Mouse (Mus musculus) liver, embryonic 16.5 days (tissue): ENCODE data around the gene Lhx6. TPM values are rescaled to one million over a fixed set of nuclear protein-coding genes. Genes with fewer than 3 reads are reported as not detected.

Experiments
- ATAC-seq: fragments of 200-750 bp; cut with Nextera tagmentation; 2 replicates; pipeline ENCODE4 v1.8.0; 2017; ENCODE audit warnings: low read depth, mild to moderate bottlenecking, moderate number of reproducible peaks, moderate library complexity
- H3K27ac ChIP-seq: fragments of 300-500 bp; sonication (generic); 2 replicates; pipeline ENCODE4 v1.5.1; 2014; ENCODE audit warnings: mild to moderate bottlenecking, low read length
- H3K27me3 ChIP-seq: fragments of 300-500 bp; sonication (generic); 2 replicates; pipeline ENCODE4 v1.6.1; 2014; ENCODE audit warnings: low read depth, low read length, mixed read lengths; ENCODE audit not compliant: control insufficient read depth, insufficient read depth
- H3K36me3 ChIP-seq: fragments of 300-500 bp; sonication (generic); 2 replicates; pipeline ENCODE4 v1.6.1; 2014; ENCODE audit warnings: mild to moderate bottlenecking; ENCODE audit not compliant: control insufficient read depth, insufficient read depth
- H3K4me1 ChIP-seq: fragments of 300-500 bp; sonication (generic); 2 replicates; pipeline ENCODE4 v1.6.1; 2014; ENCODE audit warnings: low read depth, low read length, mixed read lengths; ENCODE audit not compliant: control insufficient read depth
- H3K4me2 ChIP-seq: fragments of 300-500 bp; sonication (generic); 2 replicates; pipeline ENCODE4 v1.6.1; 2014; ENCODE audit warnings: low read depth, low read length, mixed read lengths
- H3K4me3 ChIP-seq: fragments of 300-500 bp; sonication (generic); 2 replicates; pipeline ENCODE4 v1.5.1; 2014; ENCODE audit warnings: low read depth, mild to moderate bottlenecking, low read length
- H3K9ac ChIP-seq: fragments of 300-500 bp; sonication (generic); 2 replicates; pipeline ENCODE4 v1.6.1; 2014; ENCODE audit warnings: low read depth, low read length
- H3K9me3 ChIP-seq: fragments of 300-500 bp; sonication (generic); replicated peaks from 2 replicates; pipeline ENCODE4 v1.6.1; 2016; ENCODE audit warnings: low read length; ENCODE audit not compliant: control insufficient read depth
- WGBS: fragments of 180-500 bp; shearing (Covaris S2); extraction: QIAGEN DNeasy Blood & Tissue Kit; methylation state at CpG from one replicate; pipeline ENCODE4 v1.1.7; 2014; ENCODE audit not compliant: insufficient replicate concordance; 5-methylcytosine and 5-hydroxymethylcytosine counted together
- polyA plus RNA-seq: library from polyadenylated mRNA; unstranded; fragments of >200 nt; fragmentation: Nextera tagmentation; extraction: Ambion mirVana; gene quantifications from 2 replicates; pipeline ENCODE4 v1.2.1, GENCODE M21; 2015

Gene Lhx6
- polyA plus RNA-seq, 1 experiment from 2014 or later, result 0.53 TPM

GRCm38 (mm10) chr2:36099739-36100138 is 5.5 kb downstream of the Lhx6 start:
- no peak for ATAC-seq
- H3K27ac ChIP-seq, result no peak overlapping the region
- WGBS, result 18% methylated on average over 6 of the region's 6 CpGs
- no peaks in the 10 kb centered on the region for H3K36me3 ChIP-seq
- H3K27me3 ChIP-seq, result peaks cover 100% of the 10 kb centered on the region
- H3K9ac ChIP-seq, result no peak overlapping the region
- no peaks in the 10 kb centered on the region for H3K9me3 ChIP-seq
- no peaks in the 10 kb centered on the region; the same call in 1 of the 2 replicates for H3K4me1 ChIP-seq
- no peak overlapping the region for H3K4me3 ChIP-seq
- no peak overlapping the region for H3K4me2 ChIP-seq

GRCm38 (mm10) chr2:36098021-36098420 is 7.2 kb downstream of the Lhx6 start:
- H3K9ac ChIP-seq, result no peak overlapping the region
- H3K27me3 ChIP-seq, result peaks cover 100% of the 10 kb centered on the region
- WGBS, result 8% methylated on average over 5 of the region's 5 CpGs
- H3K4me3 ChIP-seq, result no peak overlapping the region
- no peak overlapping the region for H3K27ac ChIP-seq
- no peaks in the 10 kb centered on the region for H3K36me3 ChIP-seq
- H3K4me1 ChIP-seq, result no peaks in the 10 kb centered on the region; the same call in 1 of the 2 replicates
- no peak overlapping the region for H3K4me2 ChIP-seq
- no peaks in the 10 kb centered on the region for H3K9me3 ChIP-seq
- no peak for ATAC-seq

DNA sequence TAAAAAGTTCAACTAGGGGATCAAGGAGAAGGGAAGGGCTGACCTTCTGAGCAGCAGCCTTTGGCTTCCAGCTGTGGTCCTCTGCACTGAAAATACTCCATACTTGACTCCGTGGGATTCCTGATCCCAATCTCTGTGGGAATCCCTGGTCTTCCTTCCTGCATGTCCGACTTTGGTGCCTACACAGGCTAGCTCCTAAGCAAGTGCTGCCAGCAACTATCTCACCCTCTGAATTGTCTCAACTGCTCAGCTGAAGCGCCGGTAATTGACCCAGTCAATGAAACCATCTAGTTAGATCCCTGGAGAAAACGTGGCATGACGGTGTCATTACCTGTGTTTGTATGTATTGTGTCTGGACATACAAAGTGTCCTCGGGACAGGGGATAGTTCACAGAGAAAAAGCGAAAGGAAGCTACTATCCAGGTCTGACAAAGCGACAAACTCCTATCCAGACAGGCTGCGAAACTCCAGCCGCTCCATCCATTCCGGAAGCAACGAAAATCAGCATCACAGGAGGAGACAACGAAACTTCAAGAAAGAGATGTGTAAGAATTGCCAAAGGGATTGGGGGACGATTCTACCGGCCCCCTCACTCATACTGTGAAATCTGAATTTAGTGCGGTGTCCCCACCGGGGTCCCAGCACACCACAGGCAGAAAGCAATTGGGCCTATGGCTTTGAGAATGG is 7.9 kb downstream of the Lhx6 start:
- Histone ChIP-seq H3K4me3 (no peak overlapping the region), H3K9me3 (no peaks in the 10 kb centered on the region), H3K4me1 (no peaks in the 10 kb centered on the region), H3K4me2 (no peak overlapping the region), H3K27me3 (peaks cover 99% of the 10 kb centered on the region), H3K36me3 (no peaks in the 10 kb centered on the region), H3K9ac (no peak overlapping the region), H3K27ac (no peak overlapping the region)
- 6% methylated on average over 18 of the region's 18 CpGs for WGBS
- ATAC-seq, result no peak

DNA sequence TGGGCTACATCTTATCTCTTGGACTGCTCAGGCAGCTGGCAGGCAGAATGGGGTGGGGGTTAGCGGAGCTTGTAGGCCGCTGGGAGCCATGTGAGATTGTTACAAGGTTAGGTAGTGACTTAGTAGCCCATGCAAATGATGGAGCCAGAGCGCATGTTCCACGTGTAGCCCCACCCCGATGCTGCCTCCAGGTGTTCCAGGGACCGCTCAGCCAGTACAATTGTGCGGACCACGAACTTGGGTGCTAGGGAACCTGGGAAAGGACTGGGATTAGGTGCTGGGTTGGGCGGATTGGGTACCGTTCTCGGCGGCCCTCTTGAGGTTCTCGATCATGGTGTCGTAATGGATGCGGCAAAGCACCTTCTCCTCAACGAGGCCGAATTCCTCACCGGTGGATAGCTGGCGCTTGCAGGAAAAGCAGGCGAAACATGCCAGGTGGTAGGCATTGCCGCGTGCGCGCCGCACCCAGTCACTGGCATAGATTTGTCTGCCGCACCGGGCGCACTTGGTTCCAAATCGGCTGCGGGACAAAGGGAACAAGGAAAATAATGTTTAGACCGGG is 11.2 kb downstream of the Lhx6 start:
- H3K4me1 ChIP-seq, result peaks cover 5% of the 10 kb centered on the region
- no peak overlapping the region for H3K4me2 ChIP-seq
- no peaks in the 10 kb centered on the region for H3K36me3 ChIP-seq
- H3K27ac ChIP-seq, result no peak overlapping the region
- H3K9ac ChIP-seq, result no peak overlapping the region
- H3K9me3 ChIP-seq, result no peaks in the 10 kb centered on the region
- H3K4me3 ChIP-seq, result no peak overlapping the region
- 6% methylated on average over 31 of the region's 31 CpGs for WGBS
- H3K27me3 ChIP-seq, result peaks cover 92% of the 10 kb centered on the region
- ATAC-seq, result no peak

DNA sequence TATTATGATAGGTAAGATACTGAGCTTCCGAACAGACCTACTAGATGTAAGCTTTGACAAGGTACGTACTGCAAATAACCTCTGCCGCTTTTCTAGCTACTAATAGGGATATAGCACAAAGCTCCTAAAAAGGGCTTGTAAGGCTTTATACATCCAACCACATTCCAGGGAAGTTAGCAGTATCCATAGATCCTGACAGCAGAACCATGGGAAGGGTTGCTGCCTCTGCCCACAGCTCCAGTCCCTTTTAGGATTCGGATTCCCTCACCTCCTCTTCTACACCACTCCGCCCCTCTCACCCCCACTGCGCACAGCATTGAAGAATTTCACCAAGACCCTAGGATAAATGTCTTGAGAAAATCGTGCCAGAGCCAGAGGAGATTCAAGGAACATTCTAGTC is 11.9 kb downstream of the Lhx6 start:
- Histone ChIP-seq H3K9ac (no peak overlapping the region), H3K27me3 (peaks cover 86% of the 10 kb centered on the region), H3K4me3 (no peak overlapping the region), H3K9me3 (no peaks in the 10 kb centered on the region), H3K4me1 (peaks cover 5% of the 10 kb centered on the region), H3K27ac (no peak overlapping the region), H3K4me2 (no peak overlapping the region), H3K36me3 (no peaks in the 10 kb centered on the region)
- WGBS, result 26% methylated on average over 7 of the region's 7 CpGs
- no peak for ATAC-seq

DNA sequence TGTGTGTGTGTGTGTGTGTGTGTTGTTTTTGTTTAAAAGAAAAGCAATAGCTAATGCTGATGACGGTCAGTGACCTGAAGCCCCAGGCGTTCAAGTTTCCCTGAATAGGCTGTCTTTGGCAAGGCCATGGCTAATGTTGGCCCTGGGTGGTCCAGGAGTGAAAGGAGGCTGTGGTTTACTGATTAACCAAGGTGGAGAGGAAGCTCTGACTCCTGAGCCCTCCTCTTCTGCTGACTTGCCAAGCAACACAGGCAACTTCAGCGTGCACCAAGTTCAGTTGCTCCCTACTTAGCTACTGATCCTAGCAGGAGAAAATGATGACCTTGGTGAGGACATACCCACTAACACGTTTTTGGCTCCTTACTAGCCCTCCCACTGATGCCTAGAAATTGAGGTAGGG is 12.5 kb downstream of the Lhx6 start:
- peaks cover 5% of the 10 kb centered on the region for H3K4me1 ChIP-seq
- no peaks in the 10 kb centered on the region for H3K36me3 ChIP-seq
- peaks cover 80% of the 10 kb centered on the region for H3K27me3 ChIP-seq
- no peak overlapping the region for H3K4me3 ChIP-seq
- H3K4me2 ChIP-seq, result no peak overlapping the region
- no peaks in the 10 kb centered on the region for H3K9me3 ChIP-seq
- no peak for ATAC-seq
- H3K27ac ChIP-seq, result no peak overlapping the region
- no peak overlapping the region for H3K9ac ChIP-seq
- 10% methylated on average over 4 of the region's 4 CpGs for WGBS

- H3K4me2 ChIP-seq, result peak overlapping the region; percentile 70
- 1% methylated on average over 70 of the region's 70 CpGs for WGBS
- no peak overlapping the region for H3K27ac ChIP-seq
- H3K9ac ChIP-seq, result 0 out of 2 replicates have a peak overlapping the region, but pooled peaks have one; percentile 10
- ATAC-seq, result peak; percentile 82
- peak overlapping the region; percentile 52 for H3K4me3 ChIP-seq
- no peaks in the 10 kb centered on the region for H3K9me3 ChIP-seq
- peaks cover 5% of the 10 kb centered on the region for H3K4me1 ChIP-seq
- H3K36me3 ChIP-seq, result no peaks in the 10 kb centered on the region
- peaks cover 73% of the 10 kb centered on the region for H3K27me3 ChIP-seq
These were observed 14.1 kb downstream of the Lhx6 start for GRCm38 (mm10) chr2:36090853-36091741.

- 42% methylated on average over 3 of the region's 3 CpGs for WGBS
- Histone ChIP-seq H3K9ac (no peak overlapping the region), H3K36me3 (no peaks in the 10 kb centered on the region), H3K4me3 (no peak overlapping the region), H3K27ac (no peak overlapping the region), H3K27me3 (peaks cover 55% of the 10 kb centered on the region), H3K9me3 (no peaks in the 10 kb centered on the region), H3K4me1 (peaks cover 5% of the 10 kb centered on the region), H3K4me2 (no peak overlapping the region)
- no peak for ATAC-seq
These were observed 16.0 kb downstream of the Lhx6 start for GRCm38 (mm10) chr2:36089190-36089589.

GRCm38 (mm10) chr2:36085041-36085440 is 20.2 kb downstream of the Lhx6 start:
- H3K4me1 ChIP-seq, result no peaks in the 10 kb centered on the region; the same call in 1 of the 2 replicates

More at GRCm38 (mm10) chr2:36085041-36085440, 20.2 kb downstream of the Lhx6 start:
- ATAC-seq, result no peak
- Histone ChIP-seq H3K4me3 (no peak overlapping the region), H3K36me3 (no peaks in the 10 kb centered on the region), H3K27ac (no peak overlapping the region), H3K4me2 (no peak overlapping the region), H3K9ac (no peak overlapping the region), H3K9me3 (no peaks in the 10 kb centered on the region), H3K27me3 (peaks cover 14% of the 10 kb centered on the region)
- WGBS, result 62% methylated on average over 1 of the region's 1 CpGs
